Mouse (Mus musculus) ES-E14 (cell line): Measurements from ENCODE around the gene Abhd14a. TPM values are rescaled to one million over a fixed set of nuclear protein-coding genes. Genes with fewer than 3 reads are reported as not detected.

Experiments used
- DNase-seq: peaks from one replicate; pipeline ENCODE4 v3.0.0-alpha.2; 2013; ENCODE audit warnings: low read depth, low spot score
- H3K27ac ChIP-seq: 2 replicates; pipeline ENCODE4 v1.5.1; 2012; ENCODE audit warnings: low read depth, mild to moderate bottlenecking, low read length, moderate library complexity, mixed read lengths; ENCODE audit not compliant: poor library complexity, insufficient read depth, severe bottlenecking
- H3K36me3 ChIP-seq: 2 replicates; pipeline ENCODE4 v1.6.1; 2012; ENCODE audit warnings: mild to moderate bottlenecking, low read length, moderate library complexity, mixed read lengths; ENCODE audit not compliant: control insufficient read depth, poor library complexity, insufficient read depth, severe bottlenecking
- H3K4me1 ChIP-seq, 2 experiments: fragments of 150-350 bp in 1 of 2; sonication (generic) in 1 of 2; 2 replicates each; pipeline ENCODE4 v1.6.1; 2012; ENCODE audit warnings: low read length in 2 of 2, mild to moderate bottlenecking in 1 of 2, mixed read lengths in 1 of 2; ENCODE audit not compliant: control insufficient read depth in 2 of 2, insufficient read depth in 2 of 2, poor library complexity in 1 of 2
- H3K4me3 ChIP-seq, 2 experiments: fragments of 150-350 bp in 1 of 2; sonication (generic) in 1 of 2; 2 replicates each; pipeline ENCODE4 v1.5.1; 2012; ENCODE audit warnings: low read length in 2 of 2, low read depth in 1 of 2, mild to moderate bottlenecking in 1 of 2, mixed read lengths in 1 of 2; ENCODE audit not compliant: insufficient read depth in 1 of 2, poor library complexity in 1 of 2, severe bottlenecking in 1 of 2
- H3K9ac ChIP-seq: 2 replicates; pipeline ENCODE4 v1.6.1; 2012; ENCODE audit warnings: low read depth, mild to moderate bottlenecking, low read length, mixed read lengths; ENCODE audit not compliant: poor library complexity, insufficient read depth, severe bottlenecking
- H3K9me3 ChIP-seq: fragments of 150-350 bp; sonication (generic); 2 replicates; pipeline ENCODE4 v1.6.1; 2012; ENCODE audit warnings: low read depth, mild to moderate bottlenecking, low read length; ENCODE audit not compliant: control insufficient read depth, insufficient read depth
- CHD2 ChIP-seq: IDR thresholded peaks from 2 replicates; pipeline ENCODE4 v1.6.1; 2014; ENCODE audit warnings: mild to moderate bottlenecking, low read depth, low read length, inconsistent platforms
- HCFC1 ChIP-seq: IDR thresholded peaks from 2 replicates; pipeline ENCODE4 v1.6.1; 2012; ENCODE audit warnings: low read length, inconsistent platforms, borderline replicate concordance; ENCODE audit not compliant: insufficient read depth
- MAFK ChIP-seq: IDR thresholded peaks from 2 replicates; pipeline ENCODE4 v1.6.1; 2014; ENCODE audit warnings: mild to moderate bottlenecking, low read depth, low read length, inconsistent platforms; ENCODE audit not compliant: insufficient read depth
- ZC3H11A ChIP-seq: IDR thresholded peaks from 2 replicates; pipeline ENCODE4 v1.6.1; 2012; ENCODE audit warnings: low read depth, mild to moderate bottlenecking, inconsistent platforms, low read length, borderline replicate concordance
- ZNF384 ChIP-seq: IDR thresholded peaks from 2 replicates; pipeline ENCODE4 v1.6.1; 2012; ENCODE audit warnings: low read depth, low read length, inconsistent platforms
- in situ Hi-C, 2 experiments: fragments of 600-800 bp; cut with MboI; formaldehyde crosslinking; loops; one replicate each; pipeline ENCODE4 v1.15.1; 2025; ENCODE audit warnings: low sequenced_read_pairs in 2 of 2, inconsistent platforms in 1 of 2; ENCODE audit not compliant: unreplicated experiment in 2 of 2
- total RNA-seq: library from RNA; depleted of rRNA; stranded (reverse); fragments of 300-350 nt; gene quantifications from 2 replicates; pipeline ENCODE4 v1.2.3, GENCODE M21; 2012

The Abhd14a gene
- total RNA-seq, 1 experiment, result 23.0 TPM

- Histone ChIP-seq H3K9ac (no peak overlapping the region), H3K4me3 (no peak overlapping the region), H3K9me3 (no peaks in the 10 kb centered on the region), H3K27ac (no peak overlapping the region), H3K4me1 (no peaks in the 10 kb centered on the region), H3K36me3 (no peaks in the 10 kb centered on the region)
- TF ChIP-seq CHD2 (no peak), ZNF384 (no peak), HCFC1 (no peak), ZC3H11A (no peak), MAFK (no peak)
- in situ Hi-C loops, result no loop called here
- no peak for DNase-seq
Measured at GRCm38 (mm10) chr9:106402607-106403375, 44.7 kb downstream of the Abhd14a start.

GRCm38 (mm10) chr9:106402149-106402548, 45.3 kb downstream of the Abhd14a start:
- H3K36me3 ChIP-seq, result no peaks in the 10 kb centered on the region
- DNase-seq, result no peak
- in situ Hi-C loops, result no loop called here
- no peak overlapping the region for H3K4me3 ChIP-seq
- TF ChIP-seq MAFK, result no peak
- TF ChIP-seq CHD2, result no peak
- no peak for TF ChIP-seq ZC3H11A
- TF ChIP-seq HCFC1, result no peak
- H3K4me1 ChIP-seq, result no peaks in the 10 kb centered on the region
- no peaks in the 10 kb centered on the region for H3K9me3 ChIP-seq
- H3K9ac ChIP-seq, result no peak overlapping the region
- no peak overlapping the region for H3K27ac ChIP-seq

- DNase-seq, result no peak
- Histone ChIP-seq H3K9ac (no peak overlapping the region), H3K4me1 (no peaks in the 10 kb centered on the region), H3K27ac (no peak overlapping the region), H3K36me3 (no peaks in the 10 kb centered on the region), H3K4me3 (no peak overlapping the region), H3K9me3 (no peaks in the 10 kb centered on the region)
- no peak for TF ChIP-seq HCFC1
- no peak for TF ChIP-seq ZNF384
- TF ChIP-seq ZC3H11A, result no peak
- no peak for TF ChIP-seq MAFK
- TF ChIP-seq CHD2, result no peak
- in situ Hi-C loops, result no loop called here
Measured at GRCm38 (mm10) chr9:106399808-106400207, 47.7 kb downstream of the Abhd14a start.

DNA sequence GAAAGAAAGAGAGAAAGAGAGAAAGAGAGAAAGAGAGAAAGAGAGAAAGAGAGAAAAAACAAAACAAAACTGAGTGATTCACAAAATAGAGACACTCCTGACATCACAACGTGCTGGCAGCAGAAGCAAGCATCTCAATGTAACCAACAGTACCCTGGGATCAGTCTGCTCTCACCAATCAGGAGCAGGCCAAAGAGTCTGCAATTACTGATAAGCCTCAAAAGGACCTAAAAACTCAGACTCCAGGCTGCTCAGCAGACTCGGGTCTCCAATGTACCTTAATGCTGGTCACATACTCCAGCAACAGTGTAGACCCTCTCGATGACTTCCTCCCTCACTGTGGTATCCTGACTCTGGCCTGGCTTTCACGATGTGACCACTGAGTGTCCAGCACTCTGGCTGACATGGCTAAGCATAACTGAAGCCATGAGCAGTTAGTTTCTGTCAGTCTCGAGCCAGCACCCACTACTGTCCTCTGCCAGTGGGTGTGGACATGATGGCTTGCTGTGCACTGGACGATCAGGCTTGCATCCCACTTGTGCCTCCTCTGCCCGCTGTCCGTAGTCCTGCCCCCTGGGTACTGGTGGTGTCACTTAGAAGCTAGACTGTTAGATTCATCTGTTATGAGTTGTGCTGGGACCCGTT, 48.7 kb downstream of the Abhd14a start:
- no peak overlapping the region for H3K9ac ChIP-seq
- in situ Hi-C loops, result no loop called here

More for the DNA sequence above, 48.7 kb downstream of the Abhd14a start:
- DNase-seq, result no peak
- Histone ChIP-seq H3K4me3 (no peak overlapping the region), H3K9me3 (no peaks in the 10 kb centered on the region), H3K36me3 (no peaks in the 10 kb centered on the region), H3K27ac (no peak overlapping the region), H3K4me1 (no peaks in the 10 kb centered on the region)
- TF ChIP-seq CHD2, result no peak
- TF ChIP-seq ZNF384, result no peak
- no peak for TF ChIP-seq ZC3H11A
- TF ChIP-seq MAFK, result no peak
- no peak for TF ChIP-seq HCFC1
